Mouse (Mus musculus): ENCODE data around the gene Ap2s1.

GRCm38 (mm10) chr7:16761630-16762029 lies 23.4 kb downstream of the Ap2s1 start:
- no peak for TF ChIP-seq CTCF (IDR thresholded peaks at IDR 0.05; ENCODE audit: borderline replicate concordance, control insufficient read depth, extremely low read depth, insufficient read depth, low read length, poor library complexity)
- TF ChIP-seq POLR2A (IDR thresholded peaks at IDR 0.05; ENCODE audit: control insufficient read depth, extremely low read depth, insufficient read depth, low read length, poor library complexity): no peak
